Mouse (Mus musculus) hematopoietic multipotent progenitor cell, adult 10-12 weeks (in vitro differentiated cells): ENCODE measurements around the gene Borcs6. TPM values are rescaled to one million over a fixed set of nuclear protein-coding genes. Genes with fewer than 3 reads are reported as not detected.

Experiments
- polyA plus RNA-seq: library from polyadenylated mRNA; stranded (reverse); fragments of >175 nt; gene quantifications from 2 replicates; pipeline ENCODE4 v1.2.3, GENCODE M21; 2012; ENCODE audit warnings: low replicate concordance

The Borcs6 gene
- 35.0 and 102 TPM in 2 replicates for polyA plus RNA-seq

GRCm38 (mm10) chr11:69059357-69059974 is at the start of gene Borcs6:
TSS of gene Borcs6 (plus strand) at chr11:69059717.

GRCm38 (mm10) chr11:69015644-69016441 is 43.7 kb upstream of the Borcs6 start, which contains the start of gene Ctc1:
TSS of gene Ctc1 (plus strand) at chr11:69015911.

DNA sequence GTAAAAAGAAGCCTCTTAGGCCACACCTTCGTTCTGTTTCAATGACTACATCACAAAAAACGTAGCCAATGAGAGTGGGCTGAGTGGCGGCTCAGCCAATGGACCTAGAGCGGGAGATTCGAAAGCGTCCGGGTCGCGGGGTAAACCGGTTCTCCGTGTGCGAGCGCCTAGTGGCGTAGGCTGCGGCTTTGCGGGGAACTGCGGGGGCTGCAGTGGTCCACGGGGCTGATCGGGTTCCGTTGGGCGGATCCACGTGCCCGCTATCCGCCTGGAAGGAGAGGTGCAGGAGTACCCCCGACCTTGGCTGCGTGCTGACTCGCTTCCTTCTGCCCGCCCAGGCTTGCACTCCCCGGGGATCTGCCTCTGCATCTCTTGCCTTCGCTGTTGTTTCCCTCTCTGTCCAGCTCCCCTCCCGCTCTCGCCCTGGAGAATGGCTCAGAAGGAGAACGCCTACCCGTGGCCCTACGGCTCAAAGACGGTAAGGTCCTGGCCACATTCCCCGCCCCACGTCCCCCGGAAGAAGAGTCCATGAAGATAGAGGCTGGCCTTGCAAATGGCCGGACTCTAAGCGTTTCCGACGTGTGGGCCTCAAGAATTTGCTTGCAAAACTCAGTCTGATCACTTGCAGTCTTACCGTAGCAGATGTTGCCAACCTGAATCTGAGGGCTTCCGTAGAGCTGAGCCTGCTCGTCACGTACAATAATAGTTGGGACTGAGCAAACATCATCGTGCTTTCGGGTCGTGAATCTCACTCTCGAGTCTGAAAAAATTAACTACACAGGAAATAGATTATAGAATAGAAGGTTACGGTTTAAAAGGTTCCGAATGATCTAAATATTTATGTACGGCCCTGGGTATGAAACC is 13.8 kb upstream of the Borcs6 start, which contains the start of gene Aurkb:
TSS of gene Aurkb (plus strand) at position 117 of the 864 bp plus-strand sequence.

DNA sequence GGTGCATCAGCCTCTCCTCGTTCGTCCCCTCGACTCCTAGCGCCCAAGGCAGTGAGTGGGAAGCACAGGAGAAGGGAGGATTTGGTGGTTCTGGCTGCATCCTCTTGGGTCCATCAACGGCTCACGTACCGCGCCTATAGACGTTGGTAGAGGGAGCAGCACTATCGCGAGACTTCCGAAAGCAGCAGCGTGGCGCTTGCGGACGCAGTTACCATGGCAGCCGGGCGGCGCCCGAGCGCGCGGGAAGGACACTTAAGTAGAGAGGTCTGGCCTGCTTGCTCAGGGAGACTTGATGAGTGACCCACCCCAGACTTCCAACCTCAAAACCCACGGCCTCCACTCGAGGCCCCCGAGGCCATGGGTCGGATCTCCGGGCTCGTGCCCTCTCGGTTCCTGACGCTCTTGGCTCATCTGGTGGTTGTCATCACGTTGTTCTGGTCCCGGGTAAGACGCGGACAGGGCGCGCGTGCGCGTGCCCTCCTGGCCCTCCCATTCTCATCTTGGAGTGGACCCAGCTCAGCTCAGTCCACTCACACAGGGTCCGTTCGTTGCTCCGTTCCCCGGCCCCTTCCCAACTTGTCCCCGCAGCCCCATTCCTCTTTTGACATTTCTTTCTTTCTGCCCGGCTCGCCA is 11.2 kb downstream of the Borcs6 start, which contains the start of gene Tmem107:
TSS of gene Tmem107 (plus strand) at position 217 of the 633 bp plus-strand sequence.

GRCm38 (mm10) chr11:69088103-69088855 is 28.8 kb downstream of the Borcs6 start, which contains the start of gene Vamp2:
TSS of gene Vamp2 (plus strand) at chr11:69088490.

DNA sequence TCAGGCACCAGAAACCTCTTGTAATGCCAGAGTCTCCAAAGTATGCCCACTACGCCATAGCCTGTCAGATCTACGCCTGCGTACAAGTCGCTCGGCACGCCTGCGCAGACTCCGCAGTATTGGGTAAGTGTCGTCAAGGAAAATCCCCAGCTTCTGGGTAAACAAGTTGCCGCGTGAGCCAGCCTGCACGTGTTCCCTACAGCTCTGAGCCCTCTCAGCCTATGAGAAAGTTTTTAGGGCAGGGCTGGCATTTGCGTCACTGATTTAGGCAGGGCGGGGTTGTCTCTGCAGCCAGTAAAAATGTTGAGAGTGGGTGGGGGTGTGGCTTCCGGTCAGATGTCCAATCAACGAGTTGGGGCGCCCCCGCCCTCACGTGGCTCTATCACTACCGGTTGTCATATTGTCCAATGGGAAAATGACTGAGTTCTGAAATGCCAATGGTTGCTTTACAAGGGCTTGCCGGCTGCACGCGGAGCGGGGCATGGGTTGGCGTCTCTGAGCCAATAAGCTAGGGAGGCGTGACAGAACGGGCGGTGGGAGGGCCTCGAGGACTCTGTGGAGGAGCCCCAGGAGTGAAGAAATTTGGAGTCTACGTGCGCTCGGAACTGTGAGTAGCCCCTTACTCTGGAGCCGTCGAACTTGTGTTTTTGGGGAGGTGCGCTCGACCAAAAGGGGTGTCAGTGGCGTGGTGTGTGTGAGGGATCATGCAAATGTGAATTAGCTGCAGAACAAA is 35.3 kb downstream of the Borcs6 start, which contains the start of gene Per1:
TSS of gene Per1 (plus strand) at position 521 of the 733 bp plus-strand sequence.

Other genes starting within 250 kb of the Borcs6 start
- gene Ndel1, start 187.9 kb upstream of the Borcs6 start, polyA plus RNA-seq, result 36.5 and 77.0 TPM in 2 replicates
- not detected in 2 replicates for gene Rnf222, start 171.2 kb upstream of the Borcs6 start, polyA plus RNA-seq
- 7.7 and 20.4 TPM in 2 replicates for gene Rpl26, start 158.1 kb upstream of the Borcs6 start, polyA plus RNA-seq
- not detected in 2 replicates for gene Odf4, start 132.6 kb upstream of the Borcs6 start, polyA plus RNA-seq
- gene Arhgef15, start 102.2 kb upstream of the Borcs6 start, polyA plus RNA-seq, result 0.17 and 1.4 TPM in 2 replicates
- gene Slc25a35, start 91.6 kb upstream of the Borcs6 start, polyA plus RNA-seq, result 3.6 and 3.7 TPM in 2 replicates
- gene Rangrf, start 84.5 kb upstream of the Borcs6 start, polyA plus RNA-seq, result 1.9 and 4.5 TPM in 2 replicates
- 6.7 and 16.4 TPM in 2 replicates for gene Pfas, start 51.3 kb upstream of the Borcs6 start, polyA plus RNA-seq
- gene Ctc1, start 43.8 kb upstream of the Borcs6 start, polyA plus RNA-seq, result 18.6 and 58.1 TPM in 2 replicates
- 25.7 and 39.4 TPM in 2 replicates for gene Aurkb, start 14.1 kb upstream of the Borcs6 start, polyA plus RNA-seq
- gene Tmem107, start 11.1 kb downstream of the Borcs6 start, polyA plus RNA-seq, result 6.0 and 14.2 TPM in 2 replicates
- 133 and 285 TPM in 2 replicates for gene Vamp2, start 28.8 kb downstream of the Borcs6 start, polyA plus RNA-seq
- gene Per1, start 35.5 kb downstream of the Borcs6 start, polyA plus RNA-seq, result 32.9 and 51.0 TPM in 2 replicates
- gene Hes7, start 60.7 kb downstream of the Borcs6 start, polyA plus RNA-seq, result 0.33 and 2.2 TPM in 2 replicates
- 0.34 and 1.3 TPM in 2 replicates for gene 9130213A22Rik, start 62.9 kb downstream of the Borcs6 start, polyA plus RNA-seq
- 0.05 and 0.07 TPM in 2 replicates for gene Aloxe3, start 66.2 kb downstream of the Borcs6 start, polyA plus RNA-seq
- not detected in 2 replicates for gene Alox12b, start 97.3 kb downstream of the Borcs6 start, polyA plus RNA-seq
- 0.18 and 0.36 TPM in 2 replicates for gene Alox8, start 138.1 kb downstream of the Borcs6 start, polyA plus RNA-seq
- gene Gucy2e, start 177.3 kb downstream of the Borcs6 start, polyA plus RNA-seq, result 0.03 TPM in 2 replicates